Mouse (Mus musculus) megakaryocyte, embryonic 14.5 days (primary cell): ENCODE results near the gene Enpp6. TPM values are rescaled to one million over a fixed set of nuclear protein-coding genes. Genes with fewer than 3 reads are reported as not detected.

ENCODE experiments used
- H3K27me3 ChIP-seq: replicated peaks from 2 replicates; pipeline ENCODE3; 2012; ENCODE audit warnings: inconsistent platforms
- H3K36me3 ChIP-seq: replicated peaks from 2 replicates; pipeline ENCODE3; 2012; ENCODE audit warnings: low read length, inconsistent platforms, mixed read lengths
- H3K4me1 ChIP-seq: 2 replicates; pipeline ENCODE4 v1.6.1; 2012; ENCODE audit warnings: inconsistent platforms
- H3K4me3 ChIP-seq: replicated peaks from 2 replicates; pipeline ENCODE3; 2012; ENCODE audit warnings: moderate library complexity, mild to moderate bottlenecking, inconsistent platforms
- H3K9me3 ChIP-seq: 2 replicates; pipeline ENCODE4 v1.6.1; 2012; ENCODE audit warnings: inconsistent platforms
- FLI1 ChIP-seq: IDR thresholded peaks from 2 replicates; pipeline ENCODE4 v1.6.1; 2012; ENCODE audit warnings: low read length, inconsistent platforms, mixed read lengths
- GATA1 ChIP-seq: IDR thresholded peaks from 3 replicates; pipeline ENCODE4 v1.6.1; 2012; ENCODE audit warnings: mixed read lengths, low read length, inconsistent platforms, borderline replicate concordance
- polyA plus RNA-seq: library from polyadenylated mRNA; stranded (reverse); fragments of >175 nt; gene quantifications from 2 replicates; pipeline ENCODE4 v1.2.3, GENCODE M21; 2012; ENCODE audit warnings: low replicate concordance; ENCODE audit not compliant: insufficient read depth

Gene Enpp6
- polyA plus RNA-seq, 1 experiment, result 1.1 TPM

DNA sequence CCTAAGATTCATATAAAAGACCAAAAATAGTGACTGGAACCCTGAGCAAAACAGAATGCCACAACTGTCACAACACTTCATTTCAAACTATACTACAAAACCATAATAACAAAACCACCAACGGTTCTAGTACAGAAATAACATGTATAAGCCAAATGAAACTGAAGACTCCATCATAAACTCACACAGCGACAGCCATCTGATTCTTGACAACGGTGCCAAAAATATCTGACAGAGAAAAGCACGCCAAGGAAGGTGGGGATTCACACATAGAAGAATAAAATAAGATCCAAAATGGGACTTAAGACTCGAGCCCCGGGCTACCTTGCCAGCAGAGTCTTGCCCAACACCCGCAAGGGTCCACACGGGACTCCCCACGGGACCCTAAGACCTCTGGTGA lies 158.6 kb downstream of the Enpp6 start:
- no peak overlapping the region for H3K4me3 ChIP-seq
- H3K9me3 ChIP-seq, result peaks cover 7% of the 10 kb centered on the region; the same call in 1 of the 2 replicates
- no peaks in the 10 kb centered on the region for H3K36me3 ChIP-seq
- TF ChIP-seq FLI1 (no peak), GATA1 (no peak)
- H3K4me1 ChIP-seq, result no peaks in the 10 kb centered on the region
- no peaks in the 10 kb centered on the region for H3K27me3 ChIP-seq

Other genes with a start within 250 kb of the Enpp6 start
- gene Irf2, start 247.2 kb upstream of the Enpp6 start, polyA plus RNA-seq, result 29.9 and 107 TPM in 2 replicates